Mouse (Mus musculus): ENCODE data around the gene Fam240a.

Gene Fam240a

DNA sequence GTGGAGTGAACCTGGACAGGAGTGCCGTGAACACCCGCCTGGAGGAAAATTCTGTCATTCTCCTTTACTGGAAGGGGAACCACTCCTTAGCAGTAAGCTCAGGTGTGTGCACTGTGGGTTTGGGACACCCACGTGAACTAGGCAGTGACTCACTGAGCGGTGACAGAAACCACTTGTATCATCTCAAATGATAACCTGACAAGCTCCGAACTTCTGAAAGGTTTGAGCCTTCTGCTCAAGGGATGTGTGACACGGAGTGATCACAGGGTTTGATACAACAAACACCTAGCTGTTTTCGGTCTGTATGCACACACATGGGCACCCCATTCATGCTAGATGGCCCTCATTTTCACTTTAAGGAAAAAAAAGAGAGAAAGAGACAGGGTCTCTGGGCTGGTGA lies at the start of gene Fam240a:
Fam240a (minus strand) TSS at position 76 of the 400 bp plus-strand sequence.
- DNase-seq (ENCODE audit: low spot score), result no peak

GRCm38 (mm10) chr9:110965910-110966231 lies 49.2 kb upstream of the Fam240a start:
- DNase-seq (ENCODE audit: low spot score), result no peak

GRCm38 (mm10) chr9:110965062-110965909 lies 48.6 kb upstream of the Fam240a start:
- no peak for DNase-seq (ENCODE audit: low spot score)

- DNase-seq (ENCODE audit: low spot score), result no peak
These were observed 47.0 kb upstream of the Fam240a start for GRCm38 (mm10) chr9:110963566-110964115.

DNA sequence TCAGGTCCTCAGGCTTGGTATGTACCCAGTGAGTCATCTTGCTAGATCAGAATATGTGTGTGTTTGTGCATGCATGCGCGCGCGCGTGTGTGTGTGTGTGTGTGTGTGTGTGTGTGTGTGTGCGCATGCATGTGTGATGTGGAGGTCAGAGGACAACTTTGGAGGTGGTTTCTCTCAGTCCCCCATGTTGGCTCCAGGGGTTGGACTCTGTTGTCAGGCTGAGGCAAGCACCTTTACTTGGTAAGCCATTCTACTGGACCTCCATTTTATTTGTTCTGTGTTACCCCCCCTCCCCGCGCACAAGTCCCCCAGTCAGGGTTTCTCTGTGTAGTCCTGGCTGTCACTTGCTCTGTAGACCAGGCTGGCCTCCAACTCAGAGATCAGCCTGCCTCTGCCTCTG lies 44.7 kb upstream of the Fam240a start:
- DNase-seq (ENCODE audit: low spot score), result no peak

- DNase-seq (ENCODE audit: low spot score), result no peak
These were observed 43.8 kb upstream of the Fam240a start for GRCm38 (mm10) chr9:110960230-110961149.

- no peak for DNase-seq (ENCODE audit: low spot score)
These were observed 43.0 kb upstream of the Fam240a start for GRCm38 (mm10) chr9:110959669-110960068.

DNA sequence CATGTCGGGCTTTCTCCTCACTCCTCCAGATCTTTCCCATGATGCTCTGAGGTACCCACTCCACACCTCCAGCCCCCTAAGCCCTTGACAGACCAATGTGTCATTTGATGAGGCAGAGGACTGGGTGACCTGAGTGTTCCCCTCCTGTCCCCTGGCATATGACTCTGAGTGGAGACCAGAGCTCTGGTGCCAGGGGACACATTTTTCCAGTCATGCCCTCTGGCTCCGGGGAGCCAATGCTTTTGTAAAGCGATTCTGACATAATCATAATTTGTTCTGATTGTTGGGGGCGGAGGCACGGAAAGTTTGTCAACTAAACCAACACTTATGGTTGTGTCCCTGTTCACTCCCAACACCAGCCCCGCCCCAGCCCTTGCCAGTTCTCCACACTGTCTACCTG lies 39.3 kb upstream of the Fam240a start:
- DNase-seq (ENCODE audit: low spot score), result no peak

DNA sequence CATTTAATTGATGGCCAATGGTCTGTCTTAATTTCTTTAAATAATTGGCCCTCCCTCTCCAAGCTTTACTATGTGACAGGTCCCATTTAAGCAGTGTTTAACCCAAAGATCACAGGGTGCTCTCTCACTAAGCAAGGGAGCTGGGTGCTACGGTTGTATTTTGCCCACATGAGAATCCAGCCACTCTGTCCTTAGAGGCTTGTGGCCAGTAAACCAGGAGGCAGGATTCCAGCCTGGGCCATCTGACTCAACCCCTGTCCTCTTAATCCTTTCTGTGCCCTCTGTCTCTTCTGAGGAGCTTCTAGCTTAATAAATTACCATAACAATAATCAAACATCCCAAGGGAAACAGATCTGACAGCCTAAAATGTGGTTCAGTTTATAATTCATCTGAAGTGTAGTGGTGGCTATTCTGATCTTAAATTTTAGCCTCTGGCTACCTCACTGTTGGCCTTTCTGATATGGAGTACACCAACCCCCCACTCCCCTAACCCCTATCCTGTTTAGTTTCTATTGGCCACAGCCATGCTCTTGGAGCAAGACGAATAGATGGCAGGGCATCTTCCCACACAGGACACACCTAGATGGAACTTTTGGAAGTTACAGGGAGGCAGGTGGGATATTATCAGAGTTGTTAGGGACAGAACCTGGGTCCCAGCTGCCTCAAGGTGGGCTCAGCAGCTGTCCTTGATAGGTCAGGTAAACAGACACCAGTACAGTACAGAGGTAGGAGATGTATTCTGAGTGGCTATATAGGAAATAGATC lies 38.2 kb upstream of the Fam240a start:
- no peak for DNase-seq (ENCODE audit: low spot score)

DNA sequence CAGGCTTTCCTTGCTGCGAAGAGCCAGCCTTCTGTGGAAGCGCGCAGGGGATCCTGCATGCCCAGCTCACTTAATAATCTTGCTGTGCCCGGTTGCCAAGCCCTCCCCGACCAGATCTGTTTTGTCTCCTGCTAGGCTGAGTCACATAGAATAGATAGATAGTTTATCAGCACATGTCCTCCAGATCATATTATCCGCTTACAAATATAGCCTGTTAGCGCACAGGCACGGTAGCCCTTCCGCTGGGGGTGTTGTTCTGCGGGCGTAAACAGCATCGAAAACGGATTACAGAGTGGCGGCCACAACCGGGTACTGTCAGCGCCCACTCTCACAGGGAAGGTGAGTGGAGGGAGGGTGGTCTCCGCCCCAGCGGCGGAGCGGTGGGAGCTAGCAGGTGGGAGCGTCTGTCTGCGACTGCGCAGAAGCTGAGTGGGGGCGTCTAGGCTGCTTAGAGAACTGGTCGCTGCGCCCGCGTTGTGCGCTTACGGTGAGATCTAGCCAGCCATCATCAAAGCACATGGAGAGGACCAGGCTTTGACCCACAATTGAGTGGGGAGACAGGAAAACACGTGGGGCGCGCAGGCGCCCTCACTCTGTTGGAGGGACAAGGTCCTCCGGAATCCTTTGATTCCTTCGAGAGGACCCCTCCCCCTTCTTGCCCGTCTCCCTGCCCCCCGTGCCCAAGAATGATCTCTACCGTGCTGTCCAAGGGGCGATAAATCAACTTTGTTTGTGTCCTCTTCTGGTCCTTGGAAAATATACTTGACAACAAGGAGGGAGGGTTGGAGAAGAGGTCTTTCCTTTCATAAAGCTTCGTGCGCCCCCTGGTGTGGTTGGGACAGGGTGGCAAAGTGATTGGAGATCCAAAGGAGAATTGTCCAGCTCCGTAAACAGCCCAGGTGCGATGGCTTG lies 37.1 kb upstream of the Fam240a start:
- peak; percentile 62 for DNase-seq (ENCODE audit: low spot score)

DNA sequence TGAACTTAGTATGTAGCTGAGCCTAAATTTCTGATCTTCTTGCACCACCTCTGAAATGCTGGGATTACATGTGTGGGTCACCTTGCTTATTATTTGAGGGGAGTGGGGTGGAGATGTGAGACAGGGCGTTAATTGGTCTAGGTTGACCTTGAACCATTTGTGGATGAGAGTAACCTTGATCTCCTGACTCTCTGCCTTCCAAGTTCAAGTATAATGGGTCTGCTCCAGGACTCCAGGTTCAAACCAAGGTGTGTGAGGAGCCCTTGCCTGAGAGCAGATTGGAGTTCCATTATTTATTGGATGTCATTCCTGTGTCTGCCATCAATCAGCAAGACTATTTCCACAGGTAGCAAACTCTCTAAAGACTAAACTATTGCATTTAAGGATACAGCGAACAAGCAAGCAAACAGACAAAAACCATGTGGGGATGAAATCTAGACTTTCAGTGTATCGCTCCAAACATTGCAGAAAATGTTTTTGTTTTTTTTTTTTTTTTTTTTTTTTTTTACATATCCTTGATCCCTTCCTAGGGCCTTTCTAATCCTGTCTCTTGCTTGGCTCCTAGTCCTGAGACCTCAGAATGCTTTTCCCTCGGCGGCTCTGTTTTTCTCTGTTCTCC lies 36.4 kb upstream of the Fam240a start:
- DNase-seq (ENCODE audit: low spot score), result no peak

DNA sequence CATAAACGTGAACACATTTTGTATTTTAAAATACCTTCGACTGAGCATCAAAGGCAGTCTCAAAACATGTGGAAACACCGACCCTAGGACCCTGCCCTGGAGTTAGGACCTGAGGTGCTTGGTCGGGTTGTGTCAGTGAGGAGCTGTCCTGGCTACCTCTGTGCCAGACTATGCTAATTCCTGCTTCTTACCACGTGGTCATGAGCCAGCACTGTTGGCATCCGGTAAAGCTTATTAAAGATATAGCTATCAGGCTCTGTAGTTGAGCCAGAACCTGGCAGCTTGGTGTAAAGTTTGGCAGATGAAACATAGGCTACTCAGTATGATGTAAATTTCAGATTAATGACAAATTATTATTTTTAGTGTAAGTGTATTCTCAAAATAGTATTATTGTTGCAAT lies 35.7 kb upstream of the Fam240a start:
- no peak for DNase-seq (ENCODE audit: low spot score)

- no peak for DNase-seq (ENCODE audit: low spot score)
These were observed 35.2 kb upstream of the Fam240a start for GRCm38 (mm10) chr9:110951866-110952265.

DNA sequence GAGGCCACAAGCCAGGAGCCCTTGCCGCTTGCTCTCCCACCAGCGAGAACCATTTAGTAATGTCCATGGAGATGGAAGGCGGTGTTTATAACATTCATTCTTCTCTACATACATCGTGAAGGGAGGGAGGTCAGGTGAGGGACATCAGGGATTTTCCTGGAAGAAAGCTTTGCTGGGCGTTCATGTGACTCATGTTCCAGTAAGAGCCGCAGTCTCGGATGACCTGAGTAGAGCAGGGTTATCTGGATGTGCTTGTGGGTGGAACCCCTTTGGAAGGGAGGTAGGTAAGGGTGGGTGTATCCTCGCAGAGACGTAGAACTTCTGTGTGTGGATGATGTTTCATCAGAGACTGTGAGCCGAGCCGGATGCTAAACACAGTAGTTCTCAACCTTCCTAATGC lies 34.7 kb upstream of the Fam240a start, which contains the start of gene Lrrc2:
Lrrc2 (plus strand) TSS at position 149 of the 400 bp plus-strand sequence.
- peak; percentile 29 for DNase-seq (ENCODE audit: low spot score)

GRCm38 (mm10) chr9:110950109-110950508 lies 33.4 kb upstream of the Fam240a start:
- no peak for DNase-seq (ENCODE audit: low spot score)

GRCm38 (mm10) chr9:110948813-110949310 lies 32.2 kb upstream of the Fam240a start:
- no peak for DNase-seq (ENCODE audit: low spot score)

- DNase-seq (ENCODE audit: low spot score), result no peak
These were observed 31.2 kb upstream of the Fam240a start for GRCm38 (mm10) chr9:110947900-110948299.

DNA sequence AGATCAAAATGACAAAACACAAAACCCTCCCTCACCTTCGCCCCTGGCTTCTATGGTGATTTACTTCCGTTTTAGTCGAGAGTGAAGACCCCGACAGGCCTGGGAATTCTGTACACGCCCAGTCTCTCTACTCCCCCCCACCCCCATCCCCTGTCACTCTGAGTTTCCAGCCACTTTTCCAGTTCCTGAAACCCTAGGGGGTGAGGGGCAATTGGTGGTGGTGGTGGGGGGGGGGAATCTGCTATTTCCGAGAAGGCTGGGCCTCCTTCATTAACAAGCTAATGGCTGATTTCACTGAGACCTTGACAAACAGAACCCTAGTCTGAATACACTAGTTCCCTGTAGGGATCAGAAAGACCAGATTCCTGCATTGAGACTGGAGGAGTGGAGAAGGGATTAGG lies 30.6 kb upstream of the Fam240a start:
- DNase-seq (ENCODE audit: low spot score), result no peak

- no peak for DNase-seq (ENCODE audit: low spot score)
These were observed 29.9 kb upstream of the Fam240a start for GRCm38 (mm10) chr9:110946548-110947044.

DNA sequence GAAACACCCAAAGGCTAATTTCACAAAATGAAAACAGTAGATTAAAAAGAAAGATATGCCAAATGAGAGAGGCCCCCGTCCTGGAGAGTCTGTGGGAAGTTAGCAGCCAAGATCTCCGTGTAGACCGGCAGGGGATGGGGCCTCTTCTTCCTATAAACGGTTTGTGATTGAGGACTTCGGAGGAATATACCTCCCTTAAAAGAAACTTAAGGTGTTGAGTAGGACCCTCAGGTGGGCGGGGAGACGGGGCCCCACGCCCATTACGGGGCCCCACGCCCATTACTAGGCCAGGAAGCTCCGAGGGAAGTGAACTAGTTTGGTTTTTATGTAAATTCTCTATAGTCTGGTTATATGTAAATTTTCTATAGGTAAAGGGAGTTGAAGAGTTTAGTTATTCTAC lies 29.3 kb upstream of the Fam240a start, which contains the start of gene Tdgf1:
Tdgf1 (minus strand) TSS at position 233 of the 400 bp plus-strand sequence.
- DNase-seq (ENCODE audit: low spot score), result no peak

All from yolk sac, embryonic 10.5 days (tissue).